Mouse (Mus musculus): ENCODE measurements around the gene Gm47985. TPM values are rescaled to one million over a fixed set of nuclear protein-coding genes. Genes with fewer than 3 reads are reported as not detected.
A peak's percentile ranks its signal among the peaks of the same experiment; 100 is the strongest.

The Gm47985 gene
- polyA plus RNA-seq, 1 experiment from 2014 or later, result 0.14 TPM

DNA sequence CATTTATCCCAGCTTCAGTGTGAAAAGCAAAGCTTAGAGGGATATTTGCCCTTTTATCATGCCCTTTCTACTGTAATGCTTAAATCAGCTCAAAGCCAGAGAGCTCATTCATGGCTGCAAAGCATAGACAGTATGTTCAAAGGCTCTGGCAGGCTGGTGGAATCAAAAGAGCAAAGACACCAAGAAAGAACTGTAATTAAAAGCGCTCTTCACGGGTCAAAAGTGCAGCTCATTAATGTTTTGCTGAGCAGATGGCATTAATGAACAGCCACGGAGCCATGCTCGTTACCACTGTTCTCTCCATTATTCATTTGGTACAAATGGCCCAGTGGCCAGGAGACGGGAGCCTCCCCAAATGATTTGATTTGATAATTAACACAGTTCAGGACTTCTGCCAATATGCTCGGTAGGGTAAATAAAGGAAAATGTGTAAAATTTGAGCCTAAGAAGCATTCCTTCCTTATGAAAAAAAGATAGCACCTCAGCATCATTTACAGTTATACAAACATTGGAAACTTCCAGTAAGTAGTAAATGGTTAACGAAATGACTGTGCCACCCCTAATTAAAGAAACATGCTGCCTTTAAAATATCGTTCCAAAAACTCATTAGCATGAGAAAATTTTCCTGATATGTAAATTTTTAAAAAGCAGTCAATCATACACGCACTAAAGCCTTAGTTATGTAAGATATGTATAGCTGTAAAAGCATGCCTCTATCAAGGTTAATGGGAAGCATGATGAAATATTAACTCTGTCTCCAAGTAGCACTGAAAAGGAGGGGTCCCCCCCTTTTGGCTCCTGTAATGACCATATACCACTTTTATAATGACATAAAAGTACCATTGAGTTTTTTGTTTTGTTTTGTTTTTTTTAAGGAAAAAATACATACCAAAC, 24.1 kb upstream of the Gm47985 start:
- ATAC-seq (ENCODE audit: low read depth), result peak; percentile 69; the same call in 1 of the 2 replicates
- no peaks in the 10 kb centered on the region for H3K27me3 ChIP-seq
- H3K4me2 ChIP-seq, result peak overlapping the region; percentile 7; the same call in 1 of the 2 replicates
- no peak overlapping the region for H3K9ac ChIP-seq
- peaks cover 16% of the 10 kb centered on the region for H3K4me1 ChIP-seq (replicated peaks)
- WGBS, result 27% methylated on average over 9 of the region's 9 CpGs
- H3K36me3 ChIP-seq, result no peaks in the 10 kb centered on the region
- H3K9me3 ChIP-seq, result no peaks in the 10 kb centered on the region
- no peak overlapping the region for H3K4me3 ChIP-seq
- H3K27ac ChIP-seq (replicated peaks), result no peak overlapping the region

- Histone ChIP-seq H3K4me1 (replicated peaks) (peaks cover 16% of the 10 kb centered on the region), H3K27me3 (no peaks in the 10 kb centered on the region), H3K9me3 (no peaks in the 10 kb centered on the region), H3K27ac (replicated peaks) (no peak overlapping the region), H3K36me3 (no peaks in the 10 kb centered on the region), H3K4me2 (no peak overlapping the region), H3K9ac (no peak overlapping the region), H3K4me3 (no peak overlapping the region)
- no peak for ATAC-seq (ENCODE audit: low read depth)
- WGBS, result 92% methylated on average over 2 of the region's 2 CpGs
Measured at GRCm38 (mm10) chr1:151158857-151159510, 23.4 kb upstream of the Gm47985 start.

DNA sequence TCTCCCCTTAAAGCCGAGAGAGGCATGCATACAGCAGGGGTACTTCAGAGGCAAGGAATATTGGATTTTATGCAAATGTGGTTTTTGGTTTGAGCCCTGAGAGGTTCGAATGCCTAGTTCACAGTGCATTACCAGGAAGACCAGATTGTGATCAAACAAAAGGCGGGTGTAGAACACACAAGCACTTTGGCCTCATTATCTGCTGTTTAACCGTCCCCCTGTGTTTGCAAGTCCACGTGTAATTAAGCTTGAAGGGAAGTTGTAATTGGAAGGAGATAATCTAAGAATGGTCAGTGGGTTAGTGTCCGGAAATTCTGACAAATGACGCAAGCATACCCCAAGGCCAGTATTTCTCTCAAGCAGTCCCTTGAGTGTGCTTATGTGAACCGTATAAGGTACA, 16.3 kb upstream of the Gm47985 start:
- H3K4me1 ChIP-seq (replicated peaks), result peaks cover 22% of the 10 kb centered on the region
- H3K27ac ChIP-seq (replicated peaks), result no peak overlapping the region
- WGBS, result 25% methylated on average over 8 of the region's 8 CpGs
- no peak overlapping the region for H3K4me3 ChIP-seq
- no peaks in the 10 kb centered on the region for H3K36me3 ChIP-seq
- no peak overlapping the region for H3K4me2 ChIP-seq
- H3K9ac ChIP-seq, result no peak overlapping the region
- H3K27me3 ChIP-seq, result no peaks in the 10 kb centered on the region
- no peaks in the 10 kb centered on the region for H3K9me3 ChIP-seq
- no peak for ATAC-seq (ENCODE audit: low read depth)

- Histone ChIP-seq H3K36me3 (no peaks in the 10 kb centered on the region), H3K27ac (replicated peaks) (no peak overlapping the region; the same call in 1 of the 2 replicates), H3K9me3 (no peaks in the 10 kb centered on the region), H3K4me1 (replicated peaks) (peaks cover 30% of the 10 kb centered on the region), H3K9ac (no peak overlapping the region), H3K4me2 (peak overlapping the region; percentile 1; the same call in 1 of the 2 replicates), H3K4me3 (no peak overlapping the region), H3K27me3 (no peaks in the 10 kb centered on the region)
- peak; percentile 49; the same call in 1 of the 2 replicates for ATAC-seq (ENCODE audit: low read depth)
- 6% methylated on average over 12 of the region's 12 CpGs for WGBS
Measured at GRCm38 (mm10) chr1:151167297-151168047, 14.9 kb upstream of the Gm47985 start.

DNA sequence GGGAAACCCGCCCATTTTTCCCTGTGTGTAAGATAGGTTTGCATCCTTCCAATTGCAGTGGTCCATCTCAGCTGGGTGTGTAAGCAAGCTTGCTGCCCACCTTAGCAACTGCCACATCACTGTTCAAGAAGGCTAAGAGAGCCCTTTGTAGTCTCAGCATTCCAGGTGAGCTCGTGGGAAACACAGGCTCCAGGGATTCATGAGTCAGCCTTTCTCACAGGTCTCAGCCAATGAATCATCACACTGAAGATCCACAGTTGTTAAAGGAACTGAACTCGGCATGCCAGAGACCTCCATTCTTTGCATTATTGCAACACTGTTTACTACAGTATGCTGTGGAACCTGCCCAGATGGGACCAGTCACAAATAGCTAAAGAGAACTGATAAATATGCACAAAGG, 13.7 kb upstream of the Gm47985 start:
- Histone ChIP-seq H3K4me3 (no peak overlapping the region), H3K27me3 (no peaks in the 10 kb centered on the region), H3K36me3 (no peaks in the 10 kb centered on the region), H3K4me2 (no peak overlapping the region), H3K9ac (no peak overlapping the region), H3K27ac (replicated peaks) (no peak overlapping the region), H3K9me3 (no peaks in the 10 kb centered on the region), H3K4me1 (replicated peaks) (peaks cover 30% of the 10 kb centered on the region)
- WGBS, result 66% methylated on average over 3 of the region's 3 CpGs
- ATAC-seq (ENCODE audit: low read depth), result no peak

DNA sequence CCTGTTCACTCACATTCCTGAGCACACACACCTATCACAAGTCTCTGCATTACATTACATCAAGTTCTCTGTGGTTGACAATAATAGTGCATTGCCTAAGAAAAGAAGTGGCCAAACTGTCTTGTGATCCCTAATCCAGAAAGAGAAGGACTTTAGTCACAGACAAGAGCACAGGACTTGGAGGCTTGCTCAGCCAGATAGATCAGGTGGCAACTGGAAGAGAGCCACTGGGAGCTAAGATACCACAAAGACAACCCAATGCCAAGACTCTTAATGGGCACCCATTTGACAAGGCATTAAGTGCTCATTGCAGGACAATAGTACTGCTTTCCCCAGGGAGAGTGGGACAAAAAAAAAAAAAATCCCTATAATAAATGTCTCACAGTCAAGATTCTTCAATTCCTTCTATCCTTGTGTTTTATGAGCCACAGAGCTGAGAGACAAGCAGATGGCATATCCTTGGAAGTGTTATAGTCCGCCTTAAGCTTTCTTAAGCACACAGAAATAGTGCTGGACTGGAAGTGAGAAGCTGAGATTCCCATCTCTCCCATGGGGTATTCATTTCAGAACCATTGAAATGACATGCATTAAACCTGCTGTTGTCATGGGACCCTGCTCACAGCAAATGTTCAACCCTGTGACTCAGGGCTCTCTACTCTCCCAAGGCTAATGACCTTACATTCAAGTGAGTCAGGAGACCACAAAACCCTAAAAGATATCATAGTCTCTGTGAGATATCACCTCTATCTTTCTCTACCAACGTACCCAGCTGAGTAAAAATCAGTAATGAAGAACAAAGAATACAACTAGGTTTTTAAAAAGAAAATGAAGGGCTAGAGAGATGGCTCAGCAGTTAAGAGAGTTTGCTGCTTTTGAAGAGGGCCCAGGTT, 10.5 kb upstream of the Gm47985 start:
- ATAC-seq (ENCODE audit: low read depth), result no peak
- Histone ChIP-seq H3K4me2 (no peak overlapping the region), H3K4me1 (replicated peaks) (peaks cover 25% of the 10 kb centered on the region), H3K9me3 (no peaks in the 10 kb centered on the region), H3K4me3 (no peak overlapping the region), H3K9ac (no peak overlapping the region), H3K27ac (replicated peaks) (no peak overlapping the region), H3K27me3 (no peaks in the 10 kb centered on the region), H3K36me3 (no peaks in the 10 kb centered on the region)
- 69% methylated on average over 2 of the region's 2 CpGs for WGBS

DNA sequence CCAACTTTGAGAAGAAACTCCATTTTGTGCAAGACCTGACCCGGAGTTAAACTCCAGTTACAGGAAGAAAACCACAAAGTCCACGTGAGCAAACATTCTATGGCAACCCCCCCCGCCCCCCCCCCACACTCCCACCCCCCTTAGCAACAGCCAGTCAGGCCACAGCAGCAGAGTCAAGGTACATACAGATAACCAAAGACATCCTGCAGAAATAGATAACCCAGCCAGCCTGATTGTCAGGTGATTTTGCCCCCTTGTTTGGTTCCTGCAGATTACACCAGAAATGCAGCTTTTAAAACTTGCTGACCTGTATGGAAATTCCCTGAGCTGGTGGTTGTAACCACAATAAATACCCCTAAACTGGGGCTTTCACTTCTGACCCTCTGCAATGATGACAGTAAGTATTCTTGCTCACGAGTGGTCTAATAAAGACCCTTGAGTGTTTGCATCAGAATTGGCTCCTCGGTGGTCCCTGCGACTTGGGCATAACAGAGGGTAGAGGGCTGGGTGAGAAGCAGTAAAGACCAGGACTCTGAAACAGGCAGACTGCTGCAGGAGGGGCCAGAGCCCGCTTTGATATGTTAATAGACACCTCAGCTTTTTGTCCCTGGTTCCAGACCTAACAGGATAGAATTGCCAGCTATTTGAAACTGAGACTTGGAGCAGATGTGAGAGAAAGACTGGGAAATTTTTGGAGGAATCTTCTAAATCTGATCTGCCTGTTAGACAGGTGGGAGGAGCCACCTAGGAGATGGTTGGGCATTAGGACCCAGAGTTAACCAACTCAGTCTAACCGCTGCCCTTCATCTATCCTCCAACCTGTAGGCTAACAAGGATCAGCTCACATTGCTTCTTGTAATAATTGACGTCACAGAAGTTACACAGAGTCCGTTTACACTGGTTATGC, 5.1 kb upstream of the Gm47985 start:
- WGBS, result 1% methylated on average over 10 of the region's 10 CpGs
- H3K9ac ChIP-seq, result no peak overlapping the region

GRCm38 (mm10) chr1:151177937-151178271, 4.4 kb upstream of the Gm47985 start:
- Histone ChIP-seq H3K27ac (replicated peaks) (0 out of 2 replicates have a peak overlapping the region, but pooled peaks have one; percentile 1), H3K36me3 (no peaks in the 10 kb centered on the region), H3K4me2 (peak overlapping the region; percentile 50), H3K9ac (no peak overlapping the region), H3K4me1 (replicated peaks) (peaks cover 12% of the 10 kb centered on the region), H3K4me3 (peak overlapping the region; percentile 23), H3K9me3 (no peaks in the 10 kb centered on the region), H3K27me3 (no peaks in the 10 kb centered on the region)
- ATAC-seq (ENCODE audit: low read depth), result peak; percentile 52; the same call in 1 of the 2 replicates
- under 1% methylated on average over 4 of the region's 4 CpGs for WGBS

More for the DNA sequence above, 5.1 kb upstream of the Gm47985 start:
- Histone ChIP-seq H3K4me2 (peak overlapping the region; percentile 50), H3K4me1 (replicated peaks) (peaks cover 12% of the 10 kb centered on the region), H3K4me3 (peak overlapping the region; percentile 23), H3K27me3 (no peaks in the 10 kb centered on the region), H3K9me3 (no peaks in the 10 kb centered on the region), H3K36me3 (no peaks in the 10 kb centered on the region), H3K27ac (replicated peaks) (no peak overlapping the region)
- ATAC-seq (ENCODE audit: low read depth), result peak; percentile 77

GRCm38 (mm10) chr1:151178505-151179083, 3.7 kb upstream of the Gm47985 start:
- no peaks in the 10 kb centered on the region for H3K27me3 ChIP-seq
- peaks cover 12% of the 10 kb centered on the region for H3K4me1 ChIP-seq (replicated peaks)
- H3K27ac ChIP-seq (replicated peaks), result no peak overlapping the region
- no peaks in the 10 kb centered on the region for H3K36me3 ChIP-seq
- H3K9ac ChIP-seq, result no peak overlapping the region
- no peak overlapping the region for H3K4me3 ChIP-seq
- 15% methylated on average over 2 of the region's 2 CpGs for WGBS
- no peak overlapping the region for H3K4me2 ChIP-seq
- no peaks in the 10 kb centered on the region for H3K9me3 ChIP-seq
- ATAC-seq (ENCODE audit: low read depth), result peak; percentile 72; the same call in 1 of the 2 replicates

- H3K4me1 ChIP-seq (replicated peaks), result peaks cover 12% of the 10 kb centered on the region
- H3K27me3 ChIP-seq, result no peaks in the 10 kb centered on the region
- H3K27ac ChIP-seq (replicated peaks), result no peak overlapping the region
- ATAC-seq (ENCODE audit: low read depth), result no peak
- 88% methylated on average over 2 of the region's 2 CpGs for WGBS
- no peak overlapping the region for H3K4me3 ChIP-seq
- H3K9me3 ChIP-seq, result no peaks in the 10 kb centered on the region
- no peak overlapping the region for H3K9ac ChIP-seq
- H3K36me3 ChIP-seq, result no peaks in the 10 kb centered on the region
- no peak overlapping the region for H3K4me2 ChIP-seq
Measured at GRCm38 (mm10) chr1:151180167-151180566, 2.2 kb upstream of the Gm47985 start.
